Mouse (Mus musculus) stomach, postnatal 0 days (tissue): ENCODE measurements around the gene Tshz2. TPM values are rescaled to one million over a fixed set of nuclear protein-coding genes. Genes with fewer than 3 reads are reported as not detected.
A peak's percentile ranks its signal among the peaks of the same experiment; 100 is the strongest.

Experiments used
- ATAC-seq: fragments of 200-750 bp; cut with Nextera tagmentation; 2 replicates; pipeline ENCODE4 v1.8.0; 2017; ENCODE audit not compliant: low FRiP score, low TSS enrichment
- DNase-seq: peaks from one replicate; pipeline ENCODE4 v3.0.0-alpha.2; 2016; ENCODE audit warnings: low spot score
- H3K27ac ChIP-seq: fragments of 300-500 bp; sonication (generic); replicated peaks from 2 replicates; pipeline ENCODE4 v1.5.1; 2014; ENCODE audit warnings: mild to moderate bottlenecking, control low read depth
- H3K27me3 ChIP-seq: fragments of 300-500 bp; sonication (generic); 2 replicates; pipeline ENCODE4 v1.6.1; 2014; ENCODE audit warnings: low read length; ENCODE audit not compliant: control insufficient read depth, insufficient read depth
- H3K36me3 ChIP-seq: fragments of 300-500 bp; sonication (generic); 2 replicates; pipeline ENCODE4 v1.6.1; 2014; ENCODE audit warnings: low read length, mixed read lengths; ENCODE audit not compliant: control insufficient read depth, insufficient read depth
- H3K4me1 ChIP-seq: fragments of 300-500 bp; sonication (generic); replicated peaks from 2 replicates; pipeline ENCODE4 v1.6.1; 2014; ENCODE audit warnings: antibody characterized with exemption; ENCODE audit not compliant: control insufficient read depth, insufficient read depth
- H3K4me2 ChIP-seq: fragments of 300-500 bp; sonication (generic); replicated peaks from 2 replicates; pipeline ENCODE4 v1.6.1; 2014; ENCODE audit warnings: low read depth, mild to moderate bottlenecking, control low read depth, moderate library complexity
- H3K4me3 ChIP-seq: fragments of 300-500 bp; sonication (generic); 2 replicates; pipeline ENCODE4 v1.5.1; 2014; ENCODE audit warnings: low read depth, low read length, control low read depth
- H3K9ac ChIP-seq: fragments of 300-500 bp; sonication (generic); 2 replicates; pipeline ENCODE4 v1.6.1; 2014; ENCODE audit warnings: mild to moderate bottlenecking, low read length, control low read depth, mixed read lengths
- H3K9me3 ChIP-seq: fragments of 300-500 bp; sonication (generic); 2 replicates; pipeline ENCODE4 v1.6.1; 2016; ENCODE audit warnings: low read length; ENCODE audit not compliant: control insufficient read depth
- CTCF ChIP-seq: IDR thresholded peaks from 2 replicates; pipeline ENCODE4 v1.5.1; 2016; ENCODE audit warnings: antibody characterized with exemption, low read depth, mild to moderate bottlenecking, moderate library complexity
- EP300 ChIP-seq: optimal IDR thresholded peaks from 2 replicates; pipeline ENCODE3; 2016; ENCODE audit warnings: antibody characterized with exemption
- WGBS: fragments of 180-500 bp; shearing (Covaris S2); extraction: QIAGEN DNeasy Blood & Tissue Kit; methylation state at CpG from one replicate; pipeline ENCODE4 v1.1.7; 2014; 5-methylcytosine and 5-hydroxymethylcytosine counted together
- polyA plus RNA-seq: library from polyadenylated mRNA; unstranded; fragments of >200 nt; fragmentation: Nextera tagmentation; extraction: Ambion mirVana; gene quantifications from 2 replicates; pipeline ENCODE4 v1.2.1, GENCODE M21; 2015

Tshz2 gene
- polyA plus RNA-seq, 1 experiment from 2014 or later = 6.7 TPM

- Histone ChIP-seq H3K9ac (no peak overlapping the region), H3K36me3 (no peaks in the 10 kb centered on the region), H3K27me3 (no peaks in the 10 kb centered on the region), H3K4me1 (no peaks in the 10 kb centered on the region), H3K4me3 (no peak overlapping the region), H3K9me3 (no peaks in the 10 kb centered on the region), H3K4me2 (no peak overlapping the region), H3K27ac (no peak overlapping the region)
- ATAC-seq (no peak), DNase-seq (no peak)
- 44% methylated on average over 6 of the region's 6 CpGs for WGBS
- TF ChIP-seq EP300 (no peak), CTCF (no peak)
Observed at GRCm38 (mm10) chr2:170017302-170017701, 384.5 kb downstream of the Tshz2 start.

- Histone ChIP-seq H3K36me3 (no peaks in the 10 kb centered on the region), H3K4me1 (no peaks in the 10 kb centered on the region), H3K9me3 (no peaks in the 10 kb centered on the region), H3K4me2 (no peak overlapping the region), H3K4me3 (no peak overlapping the region), H3K9ac (no peak overlapping the region), H3K27me3 (no peaks in the 10 kb centered on the region), H3K27ac (no peak overlapping the region)
- no peak for DNase-seq
- WGBS = 56% methylated on average over 7 of the region's 7 CpGs
- TF ChIP-seq EP300 = no peak
- no peak for TF ChIP-seq CTCF
- no peak for ATAC-seq
Observed at GRCm38 (mm10) chr2:170017926-170018325, 385.1 kb downstream of the Tshz2 start.

DNA sequence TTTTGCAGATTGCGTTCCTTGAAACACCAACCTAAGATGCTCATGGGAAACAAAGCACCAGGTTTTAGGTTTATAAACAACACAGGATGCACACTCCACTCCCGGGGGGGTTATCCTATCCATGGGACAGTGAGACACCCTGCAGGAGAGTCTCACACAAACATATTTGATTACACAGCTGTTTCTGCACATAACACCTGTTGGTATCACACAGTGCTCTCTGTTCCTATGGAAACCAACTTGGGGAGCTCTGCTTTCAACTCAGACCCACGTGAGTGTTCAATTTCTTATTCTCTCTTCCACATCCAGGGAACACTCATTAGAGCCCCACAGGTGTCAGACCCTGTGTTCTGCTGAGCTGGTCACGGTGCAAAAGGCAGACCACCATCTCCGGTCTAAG, 390.1 kb downstream of the Tshz2 start:
- no peak overlapping the region for H3K27ac ChIP-seq
- TF ChIP-seq CTCF = no peak
- TF ChIP-seq EP300 = no peak
- no peaks in the 10 kb centered on the region for H3K36me3 ChIP-seq
- DNase-seq (no peak), ATAC-seq (no peak)
- H3K27me3 ChIP-seq = no peaks in the 10 kb centered on the region
- 63% methylated on average over 5 of the region's 5 CpGs for WGBS
- H3K9me3 ChIP-seq = no peaks in the 10 kb centered on the region
- H3K4me3 ChIP-seq = no peak overlapping the region
- no peaks in the 10 kb centered on the region for H3K4me1 ChIP-seq
- no peak overlapping the region for H3K9ac ChIP-seq
- no peak overlapping the region for H3K4me2 ChIP-seq

DNA sequence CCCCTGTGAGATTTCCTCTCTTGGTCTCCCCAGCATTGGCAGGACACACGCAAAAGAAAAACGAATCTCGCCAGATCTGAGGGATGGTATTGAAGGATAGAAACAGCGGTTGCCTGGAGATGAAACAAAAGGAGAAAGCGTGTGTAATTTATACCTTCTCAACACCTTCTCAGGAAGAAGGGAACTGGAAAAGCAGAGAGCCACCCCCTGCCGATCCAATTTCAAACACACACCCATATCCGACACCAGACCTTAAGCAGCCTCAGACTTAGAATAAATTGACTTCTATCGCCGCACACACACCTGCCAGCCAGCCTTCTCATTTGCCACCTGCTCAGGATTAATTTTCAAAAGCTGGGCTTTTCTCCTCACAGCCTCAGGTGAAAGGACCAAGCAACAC, 390.9 kb downstream of the Tshz2 start:
- Histone ChIP-seq H3K4me3 (no peak overlapping the region), H3K27me3 (no peaks in the 10 kb centered on the region), H3K9ac (no peak overlapping the region), H3K36me3 (no peaks in the 10 kb centered on the region), H3K27ac (no peak overlapping the region), H3K4me2 (no peak overlapping the region), H3K4me1 (no peaks in the 10 kb centered on the region), H3K9me3 (no peaks in the 10 kb centered on the region)
- WGBS = 54% methylated on average over 9 of the region's 9 CpGs
- DNase-seq (no peak), ATAC-seq (no peak)
- no peak for TF ChIP-seq EP300
- no peak for TF ChIP-seq CTCF

GRCm38 (mm10) chr2:170024939-170025338, 392.1 kb downstream of the Tshz2 start:
- Histone ChIP-seq H3K27ac (no peak overlapping the region), H3K4me1 (no peaks in the 10 kb centered on the region), H3K36me3 (no peaks in the 10 kb centered on the region), H3K9ac (no peak overlapping the region), H3K4me3 (no peak overlapping the region), H3K9me3 (no peaks in the 10 kb centered on the region), H3K4me2 (no peak overlapping the region), H3K27me3 (no peaks in the 10 kb centered on the region)
- TF ChIP-seq EP300 (no peak), CTCF (peak; percentile 29)
- ATAC-seq (no peak), DNase-seq (no peak)
- WGBS = 84% methylated on average over 8 of the region's 8 CpGs

GRCm38 (mm10) chr2:170025896-170026295, 393.1 kb downstream of the Tshz2 start:
- DNase-seq (no peak), ATAC-seq (no peak)
- Histone ChIP-seq H3K36me3 (no peaks in the 10 kb centered on the region), H3K4me3 (no peak overlapping the region), H3K9me3 (no peaks in the 10 kb centered on the region), H3K4me1 (no peaks in the 10 kb centered on the region), H3K27me3 (no peaks in the 10 kb centered on the region), H3K4me2 (no peak overlapping the region), H3K9ac (no peak overlapping the region), H3K27ac (no peak overlapping the region)
- TF ChIP-seq CTCF = no peak
- no peak for TF ChIP-seq EP300
- 91% methylated on average over 6 of the region's 6 CpGs for WGBS
